Mouse (Mus musculus) embryonic facial prominence, embryonic 11.5 days (tissue): Measurements from ENCODE around the gene Cep350. TPM values are rescaled to one million over a fixed set of nuclear protein-coding genes. Genes with fewer than 3 reads are reported as not detected.
"Not testable (repeated sequence)": the region's sequence is repeated elsewhere in the genome, so short reads cannot be mapped to it uniquely, and the experiment has no call there.

Experiments
- ATAC-seq: fragments of 200-750 bp; cut with Nextera tagmentation; replicated peaks from 2 replicates; pipeline ENCODE4 v1.8.0; 2017; ENCODE audit warnings: low read depth; ENCODE audit not compliant: insufficient number of reproducible peaks, low FRiP score, low TSS enrichment
- DNase-seq: peaks from one replicate; pipeline ENCODE4 v3.0.0-alpha.2; 2015; ENCODE audit warnings: low spot score
- H3K27ac ChIP-seq: fragments of 300-500 bp; sonication (generic); replicated peaks from 2 replicates; pipeline ENCODE4 v1.5.1; 2014; ENCODE audit warnings: mild to moderate bottlenecking, low read depth, low read length, control low read depth
- H3K27me3 ChIP-seq: fragments of 300-500 bp; sonication (generic); 2 replicates; pipeline ENCODE4 v1.6.1; 2014; ENCODE audit warnings: mild to moderate bottlenecking, low read length, moderate library complexity, mixed read lengths; ENCODE audit not compliant: control insufficient read depth, insufficient read depth
- H3K36me3 ChIP-seq: fragments of 300-500 bp; sonication (generic); replicated peaks from 2 replicates; pipeline ENCODE4 v1.6.1; 2014; ENCODE audit warnings: low read depth, mild to moderate bottlenecking, low read length, moderate library complexity, mixed read lengths; ENCODE audit not compliant: control insufficient read depth, insufficient read depth
- H3K4me1 ChIP-seq: fragments of 300-500 bp; sonication (generic); 2 replicates; pipeline ENCODE4 v1.6.1; 2014; ENCODE audit warnings: low read length, mixed read lengths; ENCODE audit not compliant: control insufficient read depth, insufficient read depth
- H3K4me2 ChIP-seq: fragments of 300-500 bp; sonication (generic); 2 replicates; pipeline ENCODE4 v1.6.1; 2014; ENCODE audit warnings: low read depth, mild to moderate bottlenecking, control low read depth, low read length, moderate library complexity
- H3K4me3 ChIP-seq: fragments of 300-500 bp; sonication (generic); 2 replicates; pipeline ENCODE4 v1.5.1; 2014; ENCODE audit warnings: low read depth, low read length, control low read depth
- H3K9ac ChIP-seq: fragments of 300-500 bp; sonication (generic); replicated peaks from 2 replicates; pipeline ENCODE4 v1.6.1; 2014; ENCODE audit warnings: mild to moderate bottlenecking, control low read depth, low read length
- H3K9me3 ChIP-seq: fragments of 300-500 bp; sonication (generic); replicated peaks from 2 replicates; pipeline ENCODE4 v1.6.1; 2016; ENCODE audit warnings: mild to moderate bottlenecking, low read length, inconsistent platforms, mixed read lengths; ENCODE audit not compliant: control insufficient read depth
- WGBS: fragments of 180-500 bp; shearing (Covaris S2); extraction: QIAGEN DNeasy Blood & Tissue Kit; methylation state at CpG from one replicate; pipeline ENCODE4 v1.1.7; 2014; 5-methylcytosine and 5-hydroxymethylcytosine counted together
- polyA plus RNA-seq: library from polyadenylated mRNA; unstranded; fragments of >200 nt; fragmentation: Nextera tagmentation; extraction: Ambion mirVana; gene quantifications from 2 replicates; pipeline ENCODE4 v1.2.1, GENCODE M21; 2014

Gene Cep350
- polyA plus RNA-seq, 1 experiment from 2014 or later: 8.2 TPM

DNA sequence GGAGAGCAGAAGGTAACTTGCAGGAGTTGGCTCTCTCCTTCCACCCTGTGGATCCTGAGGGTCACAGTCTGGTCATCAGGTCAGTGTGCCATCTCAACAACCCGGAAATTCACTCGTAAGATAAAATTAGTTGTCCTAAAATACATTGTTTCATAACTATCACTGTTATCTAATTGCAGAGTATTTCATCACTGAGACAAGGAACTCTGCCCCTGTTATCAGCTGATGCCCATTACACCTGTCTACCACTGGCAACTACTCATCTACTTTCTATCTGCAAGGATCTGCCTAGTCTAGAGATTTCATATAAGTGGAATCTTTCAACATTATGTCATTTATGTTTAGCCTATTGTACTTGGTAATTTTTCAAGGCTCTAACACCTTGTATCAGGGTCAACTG, 28.7 kb downstream of the Cep350 start:
- Histone ChIP-seq H3K36me3 (no peaks in the 10 kb centered on the region), H3K4me1 (no peaks in the 10 kb centered on the region), H3K4me2 (no peak overlapping the region), H3K9me3 (no peaks in the 10 kb centered on the region), H3K27me3 (no peaks in the 10 kb centered on the region), H3K9ac (no peak overlapping the region), H3K4me3 (no peak overlapping the region), H3K27ac (no peak overlapping the region)
- DNase-seq (no peak), ATAC-seq (no peak)
- WGBS: 86% methylated on average over 2 of the region's 2 CpGs

DNA sequence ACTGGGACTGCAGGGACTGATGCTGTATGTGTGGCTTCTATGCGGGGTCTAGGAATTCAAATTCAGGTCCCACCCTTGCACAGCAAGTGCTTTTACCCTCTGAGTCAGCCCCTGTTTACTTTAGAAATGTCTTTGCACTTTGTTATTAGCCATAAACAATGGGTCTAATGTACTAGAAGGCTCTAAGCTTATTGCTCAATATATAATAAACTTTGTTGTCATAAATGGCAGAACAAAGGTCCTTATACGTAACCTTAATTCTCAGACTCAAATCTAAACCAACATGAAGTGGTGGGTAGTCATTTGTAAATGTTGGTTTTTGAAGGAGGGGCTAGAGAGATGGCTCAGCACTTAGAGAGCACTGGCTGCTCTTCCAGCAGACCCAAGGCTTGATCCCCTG, 35.6 kb downstream of the Cep350 start:
- 93% methylated on average over 2 of the region's 2 CpGs for WGBS
- Histone ChIP-seq H3K9ac (no peak overlapping the region), H3K9me3 (no peaks in the 10 kb centered on the region), H3K27ac (no peak overlapping the region), H3K4me3 (no peak overlapping the region), H3K4me1 (no peaks in the 10 kb centered on the region), H3K27me3 (no peaks in the 10 kb centered on the region), H3K36me3 (peaks cover 4% of the 10 kb centered on the region), H3K4me2 (no peak overlapping the region)
- DNase-seq (no peak), ATAC-seq (no peak)

DNA sequence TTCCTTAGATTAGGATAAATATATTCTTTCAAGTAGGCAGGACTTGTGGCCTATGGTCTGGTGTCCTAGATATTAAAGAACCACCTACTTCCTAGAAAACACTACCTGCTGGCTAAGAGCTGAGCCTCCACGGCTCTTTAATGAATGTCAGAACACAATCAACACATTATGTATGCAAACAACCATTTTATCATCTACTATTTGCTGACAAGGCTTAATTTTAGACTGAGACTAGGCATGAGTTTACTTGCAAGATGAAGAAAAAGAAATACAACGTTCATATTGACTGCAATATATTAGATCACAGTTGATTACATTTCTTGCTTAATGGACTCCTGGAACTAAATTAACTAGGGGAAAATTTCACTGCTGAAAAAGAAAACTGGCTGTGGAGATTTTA, 38.4 kb downstream of the Cep350 start:
- peaks cover 4% of the 10 kb centered on the region for H3K36me3 ChIP-seq
- ATAC-seq (no peak), DNase-seq (no peak)
- no peaks in the 10 kb centered on the region for H3K27me3 ChIP-seq
- no peak overlapping the region for H3K27ac ChIP-seq
- H3K4me3 ChIP-seq: no peak overlapping the region
- no peak overlapping the region for H3K9ac ChIP-seq
- H3K4me1 ChIP-seq: no peaks in the 10 kb centered on the region
- H3K4me2 ChIP-seq: no peak overlapping the region
- H3K9me3 ChIP-seq: no peaks in the 10 kb centered on the region
- 86% methylated on average over 2 of the region's 2 CpGs for WGBS

DNA sequence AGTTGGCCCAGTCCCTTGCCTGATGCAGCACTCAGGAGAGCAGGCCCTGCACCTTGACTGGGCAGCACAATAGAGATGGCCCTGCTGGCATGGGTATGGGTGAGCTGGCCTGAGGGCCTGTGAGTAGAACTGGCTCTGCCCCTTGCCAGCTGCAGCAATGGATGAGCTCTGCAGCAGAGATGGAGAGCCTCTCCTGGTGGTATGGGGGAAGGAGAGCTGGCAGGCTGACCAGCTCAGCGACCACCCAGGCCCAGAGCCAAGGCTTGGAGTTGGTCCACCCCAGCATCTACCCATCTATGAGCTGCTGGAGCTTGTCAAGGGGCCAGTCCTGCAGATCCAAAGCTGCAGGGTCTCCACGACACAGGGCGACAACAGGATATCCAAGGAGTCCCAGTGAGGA, 69.5 kb downstream of the Cep350 start:
- no peak for DNase-seq
- H3K36me3 ChIP-seq: no peaks in the 10 kb centered on the region; the same call in none of the 2 replicates
- 93% methylated on average over 3 of the region's 3 CpGs for WGBS

DNA sequence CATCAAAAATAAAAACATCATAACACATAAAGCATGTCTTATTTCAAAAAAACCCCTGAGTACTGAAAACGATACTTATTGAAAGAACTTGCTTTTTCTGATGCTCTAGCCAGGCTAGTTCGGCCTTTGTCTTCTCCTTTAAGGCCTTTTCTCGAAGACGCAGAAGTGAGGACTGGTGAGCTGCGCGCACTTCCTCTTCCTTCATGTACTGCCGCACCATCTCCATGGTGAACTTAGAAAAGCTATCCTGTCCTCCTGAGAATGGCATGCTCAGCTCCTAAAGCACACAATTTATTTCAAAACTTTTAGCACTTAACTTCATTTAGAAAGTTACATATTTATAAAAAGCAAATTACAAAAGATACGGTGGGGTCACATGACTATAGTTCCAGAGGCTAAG, 71.7 kb downstream of the Cep350 start:
- no peaks in the 10 kb centered on the region for H3K9me3 ChIP-seq
- no peak overlapping the region for H3K4me3 ChIP-seq
- no peak overlapping the region for H3K27ac ChIP-seq
- H3K4me2 ChIP-seq: no peak overlapping the region
- no peaks in the 10 kb centered on the region for H3K27me3 ChIP-seq
- H3K9ac ChIP-seq: no peak overlapping the region
- 93% methylated on average over 8 of the region's 8 CpGs for WGBS
- H3K4me1 ChIP-seq: no peaks in the 10 kb centered on the region
- no peak for DNase-seq
- no peaks in the 10 kb centered on the region; the same call in 1 of the 2 replicates for H3K36me3 ChIP-seq
- ATAC-seq: no peak

More for the DNA sequence above, 69.5 kb downstream of the Cep350 start:
- H3K9ac ChIP-seq: no peak overlapping the region
- no peak overlapping the region for H3K4me2 ChIP-seq
- H3K27me3 ChIP-seq: no peaks in the 10 kb centered on the region
- no peak overlapping the region for H3K27ac ChIP-seq
- no peak overlapping the region for H3K4me3 ChIP-seq
- no peaks in the 10 kb centered on the region for H3K9me3 ChIP-seq
- no peaks in the 10 kb centered on the region for H3K4me1 ChIP-seq
- no peak for ATAC-seq

DNA sequence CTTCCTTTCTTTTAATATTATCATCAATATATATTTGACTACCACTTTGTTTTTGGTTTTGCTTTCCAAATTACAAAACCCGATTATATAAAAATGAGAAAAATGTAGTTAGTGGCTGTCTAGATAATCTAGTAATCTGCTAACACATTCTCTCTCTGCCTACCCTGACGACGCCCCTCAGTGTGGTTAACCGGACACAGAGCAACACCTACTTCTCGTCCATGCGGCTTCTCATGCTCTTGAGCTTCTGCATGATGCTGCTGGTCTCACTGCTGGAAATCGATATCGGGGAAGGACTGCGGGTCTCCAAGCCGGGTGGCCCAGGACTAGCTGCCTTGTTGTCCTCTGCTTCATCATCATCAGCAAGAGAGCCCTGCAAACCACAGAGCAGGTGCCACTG, 78.7 kb downstream of the Cep350 start:
- Histone ChIP-seq H3K36me3 (no peaks in the 10 kb centered on the region; the same call in none of the 2 replicates), H3K4me1 (no peaks in the 10 kb centered on the region), H3K9me3 (no peaks in the 10 kb centered on the region), H3K27ac (no peak overlapping the region), H3K4me3 (no peak overlapping the region), H3K9ac (no peak overlapping the region), H3K4me2 (no peak overlapping the region), H3K27me3 (no peaks in the 10 kb centered on the region)
- ATAC-seq (no peak), DNase-seq (no peak)
- WGBS: 95% methylated on average over 10 of the region's 10 CpGs

DNA sequence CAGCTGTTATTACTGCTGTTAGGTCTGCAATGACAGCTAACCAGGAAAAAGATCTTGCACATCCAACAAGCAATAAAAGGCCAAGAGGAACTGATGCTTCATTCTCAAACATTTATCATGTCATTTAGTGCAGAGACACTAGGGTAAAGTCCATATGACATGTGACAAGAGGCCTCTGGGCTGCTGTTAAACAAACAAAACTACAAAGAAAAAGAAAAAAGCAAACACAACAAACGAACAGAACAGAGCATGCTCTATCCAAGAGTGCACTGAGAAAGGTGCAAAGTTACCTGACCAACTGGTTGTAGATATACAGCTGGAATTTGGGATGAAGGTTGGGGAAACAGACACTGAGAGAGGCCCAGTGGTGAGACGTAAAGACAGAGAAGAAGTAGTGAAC, 86.2 kb downstream of the Cep350 start:
- 86% methylated on average over 2 of the region's 2 CpGs for WGBS

DNA sequence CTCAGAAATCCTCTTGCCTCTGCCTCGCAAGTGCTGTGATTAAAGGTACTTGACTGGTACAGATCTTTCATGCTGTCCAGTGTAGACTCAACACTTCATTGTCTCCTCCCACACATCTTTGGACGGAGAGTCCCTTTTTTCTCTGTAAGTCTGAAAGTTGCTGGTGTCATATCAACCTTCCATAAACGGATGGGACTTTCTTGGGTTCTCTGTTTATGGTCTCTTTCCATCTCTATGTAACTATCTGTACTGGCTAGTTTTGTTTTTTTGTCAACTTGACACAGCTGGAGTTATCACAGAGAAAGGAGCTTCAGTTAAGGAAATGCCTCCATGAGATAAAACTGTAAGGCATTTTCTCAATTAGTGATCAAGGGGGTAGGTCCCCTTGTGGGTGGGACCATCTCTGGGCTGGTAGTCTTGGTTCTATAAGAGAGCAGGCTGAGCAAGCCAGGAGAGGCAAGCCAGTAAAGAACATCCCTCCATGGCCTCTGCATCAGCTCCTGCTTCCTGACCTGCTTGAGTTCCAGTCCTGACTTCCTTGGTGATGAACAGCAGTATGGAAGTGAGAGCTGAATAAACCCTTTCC, 90.3 kb downstream of the Cep350 start:
- WGBS: 88% methylated on average over 3 of the region's 3 CpGs
- H3K36me3 ChIP-seq, DNase-seq, H3K27ac ChIP-seq, ATAC-seq, H3K9me3 ChIP-seq, H3K4me3 ChIP-seq, H3K27me3 ChIP-seq, H3K4me2 ChIP-seq, H3K9ac ChIP-seq, H3K4me1 ChIP-seq: not testable (repeated sequence)

More for the DNA sequence above, 86.2 kb downstream of the Cep350 start:
- no peak for DNase-seq
- H3K9ac ChIP-seq: no peak overlapping the region
- no peaks in the 10 kb centered on the region for H3K27me3 ChIP-seq
- no peak overlapping the region for H3K4me2 ChIP-seq
- H3K36me3 ChIP-seq: no peaks in the 10 kb centered on the region; the same call in 1 of the 2 replicates
- no peaks in the 10 kb centered on the region for H3K4me1 ChIP-seq
- no peaks in the 10 kb centered on the region for H3K9me3 ChIP-seq
- H3K27ac ChIP-seq: no peak overlapping the region
- H3K4me3 ChIP-seq: no peak overlapping the region
- no peak for ATAC-seq
